Mouse (Mus musculus) bone marrow, adult 2 months (tissue): ENCODE results near the gene Gtf2f1.

Experiments
- CTCF ChIP-seq: fragments of 200-500 bp; IDR thresholded peaks from 2 replicates; pipeline ENCODE4 v1.5.1; 2011; ENCODE audit warnings: low read length, control low read depth; ENCODE audit not compliant: control insufficient read depth, insufficient read depth
- POLR2A ChIP-seq: fragments of 200-500 bp; IDR thresholded peaks from 2 replicates; pipeline ENCODE4 v1.6.1; 2011; ENCODE audit warnings: low read depth, mild to moderate bottlenecking, control low read depth, low read length, borderline replicate concordance; ENCODE audit not compliant: control insufficient read depth

- TF ChIP-seq POLR2A: peak; percentile 96
- TF ChIP-seq CTCF: no peak
These were observed 20.8 kb upstream of the Gtf2f1 start for GRCm38 (mm10) chr17:57031661-57032420.
